Comparison of ENCODE assay signal across 7 mouse cellular contexts in the genomic region with DNA sequence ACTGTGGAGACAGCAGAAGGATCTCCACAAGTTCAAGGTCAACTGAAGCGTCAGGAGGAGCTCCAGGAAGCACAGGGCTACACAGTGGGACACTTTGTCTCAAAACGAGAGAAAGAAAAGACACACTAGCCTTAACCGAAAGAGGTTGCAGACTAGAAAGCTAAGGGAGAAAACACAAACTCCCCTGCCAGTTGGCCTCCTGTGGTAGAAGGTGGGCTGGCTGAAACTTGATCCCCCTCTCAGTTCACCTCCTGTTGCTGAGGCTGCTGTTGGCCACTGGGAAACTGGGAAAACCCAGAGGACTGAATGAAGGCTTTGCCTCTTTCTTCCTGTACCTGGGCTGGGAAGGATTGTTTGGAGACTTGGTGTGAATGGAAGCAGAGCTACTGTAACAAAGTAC. TPM values are rescaled to one million over a fixed set of nuclear protein-coding genes. Genes with fewer than 3 reads are reported as not detected.
DNase-seq lines count a peak whose midpoint lies in the region; ATAC-seq lines count a peak whose summit lies in the region.

No protein-coding gene starts in this region.

- H3K9me3 ChIP-seq in forebrain, embryonic 14.5 days (replicated peaks; ENCODE audit: control insufficient read depth, low read length): no peaks in the 10 kb centered on the region
- H3K9me3 ChIP-seq in limb, embryonic 12.5 days: no peaks in the 10 kb centered on the region

- no peaks in the 10 kb centered on the region for H3K27me3 ChIP-seq in forebrain, embryonic 14.5 days (replicated peaks; ENCODE audit: control insufficient read depth, insufficient read depth, low read length)
- H3K27me3 ChIP-seq in limb, embryonic 12.5 days: no peaks in the 10 kb centered on the region

- H3K36me3 ChIP-seq in forebrain, embryonic 14.5 days (ENCODE audit: control insufficient read depth, insufficient read depth, low read length): peaks cover 17% of the 10 kb centered on the region
- peaks cover 45% of the 10 kb centered on the region for H3K36me3 ChIP-seq in limb, embryonic 12.5 days

- H3K9ac ChIP-seq in forebrain, embryonic 14.5 days (ENCODE audit: low read length): no peak overlapping the region
- no peak overlapping the region for H3K9ac ChIP-seq in limb, embryonic 12.5 days (replicated peaks)

- peak; percentile 45 for DNase-seq in testis, postnatal 14 days (ENCODE audit: low spot score)
- DNase-seq in testis, postnatal 10 days (ENCODE audit: low spot score): no peak
- DNase-seq in forebrain, embryonic 14.5 days (ENCODE audit: low spot score): no peak
- no peak for DNase-seq in urinary bladder, adult 18-20 months (ENCODE audit: low spot score in 2 of 2)
- DNase-seq in frontal cortex, postnatal 10 days (ENCODE audit: low spot score in 2 of 2): no peak
- DNase-seq in layer of hippocampus, adult 18-20 months (ENCODE audit: low spot score in 2 of 2): no peak

- no peak overlapping the region; the same call in 1 of the 2 replicates for H3K27ac ChIP-seq in forebrain, embryonic 14.5 days (ENCODE audit: low read depth, low read length)
- H3K27ac ChIP-seq in limb, embryonic 12.5 days: peak overlapping the region; percentile 72

- WGBS in forebrain, embryonic 14.5 days: 17% methylated on average over 3 of the region's 3 CpGs
- 5% methylated on average over 3 of the region's 3 CpGs for WGBS in limb, embryonic 12.5 days

- peak overlapping the region; percentile 71; the same call in 1 of the 2 replicates for H3K4me3 ChIP-seq in forebrain, embryonic 14.5 days (ENCODE audit: low read depth, low read length)
- H3K4me3 ChIP-seq in limb, embryonic 12.5 days (replicated peaks): peak overlapping the region; percentile 84

- ATAC-seq in forebrain, embryonic 14.5 days: no peak
- ATAC-seq in limb, embryonic 12.5 days (ENCODE audit: insufficient number of reproducible peaks, insufficient read depth, low FRiP score, low TSS enrichment, low read depth): peak; percentile 6; the same call in 1 of the 2 replicates

- H3K4me1 ChIP-seq in forebrain, embryonic 14.5 days (ENCODE audit: control insufficient read depth, insufficient read depth, low read length): 0 out of 2 replicates have a peak, but pooled peaks cover 2% of the 10 kb centered on the region
- peaks cover 16% of the 10 kb centered on the region for H3K4me1 ChIP-seq in limb, embryonic 12.5 days (replicated peaks)

- peak overlapping the region; percentile 88 for H3K4me2 ChIP-seq in forebrain, embryonic 14.5 days (ENCODE audit: low read length)
- H3K4me2 ChIP-seq in limb, embryonic 12.5 days: peak overlapping the region; percentile 76

RNA-seq across cellular contexts. Expression of a gene that starts 1.5 kb away (rescaled TPM):
- polyA plus RNA-seq in forebrain, embryonic 14.5 days (2014; fragmentation: Nextera tagmentation; extraction: Ambion mirVana): 7.7 and 8.7 TPM in 2 replicates
- polyA plus RNA-seq in limb, embryonic 12.5 days (2016; fragmentation: Nextera tagmentation; extraction: Ambion mirVana): 22.6 and 23.3 TPM in 2 replicates
- total RNA-seq in layer of hippocampus, adult 18-20 months (2021): 1 to 10 TPM; 9.7 to 9.8 TPM

RNA-seq across cellular contexts. Expression of a gene that starts 56.0 kb away (rescaled TPM):
- 5.6 and 8.7 TPM in 2 replicates for polyA plus RNA-seq in forebrain, embryonic 14.5 days (2014; fragmentation: Nextera tagmentation; extraction: Ambion mirVana)
- polyA plus RNA-seq in limb, embryonic 12.5 days (2016; fragmentation: Nextera tagmentation; extraction: Ambion mirVana): 3.2 and 5.0 TPM in 2 replicates
- 1 to 10 TPM in 1 of 2 experiments, under 1 TPM in 1; 0.74 to 2.0 TPM for total RNA-seq in layer of hippocampus, adult 18-20 months (2021)

RNA-seq across cellular contexts. Expression of a gene that starts 56.8 kb away (rescaled TPM):
- polyA plus RNA-seq in forebrain, embryonic 14.5 days (2014; fragmentation: Nextera tagmentation; extraction: Ambion mirVana): 1.2 and 2.0 TPM in 2 replicates
- polyA plus RNA-seq in limb, embryonic 12.5 days (2016; fragmentation: Nextera tagmentation; extraction: Ambion mirVana): 4.6 and 6.3 TPM in 2 replicates
- 1 to 10 TPM; 1.4 to 2.0 TPM for total RNA-seq in layer of hippocampus, adult 18-20 months (2021)
